Mouse (Mus musculus) forebrain, embryonic 15.5 days (tissue): ENCODE data around the gene Espn. TPM values are rescaled to one million over a fixed set of nuclear protein-coding genes. Genes with fewer than 3 reads are reported as not detected.

Source experiments
- ATAC-seq: fragments of 200-750 bp; cut with Nextera tagmentation; replicated peaks from 2 replicates; pipeline ENCODE4 v1.8.0; 2017; ENCODE audit warnings: mild to moderate bottlenecking, moderate TSS enrichment, moderate library complexity
- H3K27ac ChIP-seq: fragments of 300-500 bp; sonication (generic); replicated peaks from 2 replicates; pipeline ENCODE4 v1.5.1; 2015; ENCODE audit warnings: mild to moderate bottlenecking, inconsistent platforms
- H3K27me3 ChIP-seq: fragments of 300-500 bp; sonication (generic); 2 replicates; pipeline ENCODE4 v1.6.1; 2015; ENCODE audit warnings: inconsistent platforms
- H3K36me3 ChIP-seq: fragments of 300-500 bp; sonication (generic); 2 replicates; pipeline ENCODE4 v1.6.1; 2015; ENCODE audit warnings: mild to moderate bottlenecking, inconsistent platforms
- H3K4me1 ChIP-seq: fragments of 300-500 bp; sonication (generic); 2 replicates; pipeline ENCODE4 v1.6.1; 2015; ENCODE audit warnings: inconsistent platforms
- H3K4me2 ChIP-seq: fragments of 300-500 bp; sonication (generic); replicated peaks from 2 replicates; pipeline ENCODE4 v1.6.1; 2015; ENCODE audit warnings: mild to moderate bottlenecking, inconsistent platforms
- H3K4me3 ChIP-seq: fragments of 300-500 bp; sonication (generic); 2 replicates; pipeline ENCODE4 v1.5.1; 2015; ENCODE audit warnings: mild to moderate bottlenecking, inconsistent platforms
- H3K9ac ChIP-seq: fragments of 300-500 bp; sonication (generic); replicated peaks from 2 replicates; pipeline ENCODE4 v1.6.1; 2015; ENCODE audit warnings: mild to moderate bottlenecking, inconsistent platforms
- H3K9me3 ChIP-seq: fragments of 300-500 bp; sonication (generic); 2 replicates; pipeline ENCODE4 v1.6.1; 2016; ENCODE audit warnings: inconsistent platforms
- WGBS: fragments of 180-500 bp; shearing (Covaris S2); methylation state at CpG from one replicate; pipeline ENCODE4 v1.1.7; 2015; ENCODE audit warnings: mixed read lengths; 5-methylcytosine and 5-hydroxymethylcytosine counted together
- polyA plus RNA-seq: library from polyadenylated mRNA; unstranded; fragments of >200 nt; fragmentation: Nextera tagmentation; extraction: Ambion mirVana; gene quantifications from 2 replicates; pipeline ENCODE4 v1.2.1, GENCODE M21; 2015

The Espn gene
- polyA plus RNA-seq, 1 experiment from 2014 or later = 0.10 TPM

GRCm38 (mm10) chr4:152084616-152085015, 67.6 kb downstream of the Espn start:
- ATAC-seq = no peak
- Histone ChIP-seq H3K4me3 (no peak overlapping the region), H3K4me2 (no peak overlapping the region), H3K27ac (no peak overlapping the region), H3K27me3 (0 out of 2 replicates have a peak, but pooled peaks cover 3% of the 10 kb centered on the region), H3K9ac (no peak overlapping the region), H3K4me1 (peaks cover 25% of the 10 kb centered on the region), H3K36me3 (no peaks in the 10 kb centered on the region), H3K9me3 (no peaks in the 10 kb centered on the region)
- 89% methylated on average over 7 of the region's 7 CpGs for WGBS

GRCm38 (mm10) chr4:152083611-152084220, 68.5 kb downstream of the Espn start:
- Histone ChIP-seq H3K4me1 (peaks cover 23% of the 10 kb centered on the region), H3K4me3 (no peak overlapping the region), H3K27me3 (0 out of 2 replicates have a peak, but pooled peaks cover 3% of the 10 kb centered on the region), H3K27ac (no peak overlapping the region), H3K9ac (no peak overlapping the region), H3K4me2 (no peak overlapping the region), H3K9me3 (no peaks in the 10 kb centered on the region), H3K36me3 (no peaks in the 10 kb centered on the region)
- WGBS = 60% methylated on average over 6 of the region's 7 CpGs
- ATAC-seq = no peak

GRCm38 (mm10) chr4:152079931-152080330, 72.2 kb downstream of the Espn start:
- ATAC-seq = no peak
- Histone ChIP-seq H3K9me3 (no peaks in the 10 kb centered on the region), H3K4me1 (no peaks in the 10 kb centered on the region), H3K4me2 (no peak overlapping the region), H3K36me3 (no peaks in the 10 kb centered on the region), H3K4me3 (no peak overlapping the region), H3K27me3 (0 out of 2 replicates have a peak, but pooled peaks cover 3% of the 10 kb centered on the region), H3K9ac (no peak overlapping the region), H3K27ac (no peak overlapping the region)
- 78% methylated on average over 7 of the region's 7 CpGs for WGBS

GRCm38 (mm10) chr4:152079261-152079660, 72.9 kb downstream of the Espn start:
- no peak overlapping the region for H3K9ac ChIP-seq
- no peaks in the 10 kb centered on the region for H3K4me1 ChIP-seq
- H3K27me3 ChIP-seq = no peaks in the 10 kb centered on the region
- no peaks in the 10 kb centered on the region for H3K9me3 ChIP-seq
- H3K36me3 ChIP-seq = no peaks in the 10 kb centered on the region
- no peak overlapping the region for H3K4me2 ChIP-seq
- ATAC-seq = no peak
- H3K27ac ChIP-seq = no peak overlapping the region
- H3K4me3 ChIP-seq = no peak overlapping the region
- WGBS = 86% methylated on average over 3 of the region's 3 CpGs

GRCm38 (mm10) chr4:152078105-152078530, 74.1 kb downstream of the Espn start:
- Histone ChIP-seq H3K27ac (no peak overlapping the region), H3K9ac (no peak overlapping the region), H3K9me3 (no peaks in the 10 kb centered on the region), H3K4me3 (no peak overlapping the region), H3K4me2 (no peak overlapping the region), H3K4me1 (no peaks in the 10 kb centered on the region), H3K36me3 (no peaks in the 10 kb centered on the region), H3K27me3 (no peaks in the 10 kb centered on the region)
- ATAC-seq = no peak
- 95% methylated on average over 10 of the region's 10 CpGs for WGBS

- no peak overlapping the region for H3K4me3 ChIP-seq
- no peak overlapping the region for H3K9ac ChIP-seq
- no peak overlapping the region for H3K27ac ChIP-seq
- H3K4me2 ChIP-seq = no peak overlapping the region
- H3K36me3 ChIP-seq = no peaks in the 10 kb centered on the region
- 88% methylated on average over 9 of the region's 9 CpGs for WGBS
- peaks cover 7% of the 10 kb centered on the region; the same call in 1 of the 2 replicates for H3K4me1 ChIP-seq
- ATAC-seq = no peak
- no peaks in the 10 kb centered on the region for H3K27me3 ChIP-seq
- H3K9me3 ChIP-seq = no peaks in the 10 kb centered on the region
Observed at GRCm38 (mm10) chr4:152077191-152077590, 75.0 kb downstream of the Espn start.

GRCm38 (mm10) chr4:152074548-152074947, 77.6 kb downstream of the Espn start:
- Histone ChIP-seq H3K4me2 (no peak overlapping the region), H3K27me3 (no peaks in the 10 kb centered on the region), H3K9me3 (no peaks in the 10 kb centered on the region), H3K27ac (no peak overlapping the region), H3K4me3 (no peak overlapping the region), H3K4me1 (peaks cover 7% of the 10 kb centered on the region; the same call in 1 of the 2 replicates), H3K36me3 (no peaks in the 10 kb centered on the region), H3K9ac (no peak overlapping the region)
- 79% methylated on average over 9 of the region's 9 CpGs for WGBS
- ATAC-seq = no peak

GRCm38 (mm10) chr4:152073715-152074114, 78.5 kb downstream of the Espn start:
- 80% methylated on average over 6 of the region's 6 CpGs for WGBS
- no peak for ATAC-seq

GRCm38 (mm10) chr4:152072655-152073054, 79.5 kb downstream of the Espn start:
- peaks cover 7% of the 10 kb centered on the region; the same call in 1 of the 2 replicates for H3K4me1 ChIP-seq
- no peaks in the 10 kb centered on the region for H3K9me3 ChIP-seq
- H3K9ac ChIP-seq = no peak overlapping the region
- no peak for ATAC-seq
- no peaks in the 10 kb centered on the region for H3K36me3 ChIP-seq
- WGBS = 65% methylated on average over 10 of the region's 10 CpGs
- H3K27ac ChIP-seq = no peak overlapping the region; the same call in 1 of the 2 replicates
- no peaks in the 10 kb centered on the region for H3K27me3 ChIP-seq
- H3K4me2 ChIP-seq = no peak overlapping the region
- H3K4me3 ChIP-seq = no peak overlapping the region

More at GRCm38 (mm10) chr4:152073715-152074114, 78.5 kb downstream of the Espn start:
- Histone ChIP-seq H3K36me3 (no peaks in the 10 kb centered on the region), H3K9me3 (no peaks in the 10 kb centered on the region), H3K4me2 (no peak overlapping the region), H3K9ac (no peak overlapping the region), H3K27ac (no peak overlapping the region), H3K27me3 (no peaks in the 10 kb centered on the region), H3K4me1 (peaks cover 7% of the 10 kb centered on the region; the same call in 1 of the 2 replicates), H3K4me3 (no peak overlapping the region)

- 65% methylated on average over 10 of the region's 10 CpGs for WGBS
- Histone ChIP-seq H3K4me3 (no peak within 1 kb of the TSS), H3K9ac (no peak within 1 kb of the TSS), H3K36me3 (no peaks in the 10 kb centered on the region), H3K27me3 (no peaks in the 10 kb centered on the region), H3K27ac (no peak within 1 kb of the TSS; the same call in 1 of the 2 replicates), H3K4me1 (peaks cover 7% of the 10 kb centered on the region; the same call in 1 of the 2 replicates), H3K4me2 (no peak within 1 kb of the TSS), H3K9me3 (no peaks in the 10 kb centered on the region)
- no peak for ATAC-seq
Observed at GRCm38 (mm10) chr4:152072121-152072601, 80.0 kb downstream of the Espn start, which contains the start of gene Plekhg5. Gene Plekhg5, plus strand, starts transcription at chr4:152072498.

GRCm38 (mm10) chr4:152070494-152071396, 81.4 kb downstream of the Espn start:
- WGBS = 78% methylated on average over 11 of the region's 11 CpGs
- no peak overlapping the region for H3K4me3 ChIP-seq
- no peak for ATAC-seq

More at GRCm38 (mm10) chr4:152070494-152071396, 81.4 kb downstream of the Espn start:
- Histone ChIP-seq H3K9me3 (no peaks in the 10 kb centered on the region), H3K36me3 (no peaks in the 10 kb centered on the region), H3K9ac (no peak overlapping the region), H3K27me3 (no peaks in the 10 kb centered on the region), H3K4me2 (no peak overlapping the region), H3K27ac (no peak overlapping the region), H3K4me1 (peaks cover 7% of the 10 kb centered on the region; the same call in 1 of the 2 replicates)
